Mouse (Mus musculus) kidney, postnatal 10 days (tissue): Measurements from ENCODE around the gene Gcnt1.

Experiments
- DNase-seq: peaks from one replicate; pipeline ENCODE4 v3.0.0; 2021; ENCODE audit warnings: mixed read lengths

Gcnt1 gene

DNA sequence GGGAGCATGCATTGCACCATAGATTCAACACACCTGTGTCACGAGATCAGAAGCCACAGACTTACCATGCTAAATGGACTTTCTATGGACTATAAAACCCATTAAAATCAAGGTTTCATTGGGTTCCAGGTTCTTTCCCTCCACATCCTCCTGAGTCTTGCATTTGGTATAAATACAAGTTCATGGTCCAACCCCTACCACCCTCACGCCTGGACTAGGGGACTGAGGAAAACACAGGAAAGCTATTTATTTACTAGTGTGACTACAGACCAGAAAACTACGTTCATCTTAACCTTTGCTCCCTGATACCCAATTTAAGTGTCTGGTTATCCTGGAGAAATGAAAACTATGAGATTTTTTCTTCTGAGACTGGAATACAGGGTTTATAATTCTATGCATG, at the start of gene Gcnt1:
Gene Gcnt1 (minus strand): TSS at position 144 of the 400 bp plus-strand sequence.
- peak; percentile 27 for DNase-seq

DNA sequence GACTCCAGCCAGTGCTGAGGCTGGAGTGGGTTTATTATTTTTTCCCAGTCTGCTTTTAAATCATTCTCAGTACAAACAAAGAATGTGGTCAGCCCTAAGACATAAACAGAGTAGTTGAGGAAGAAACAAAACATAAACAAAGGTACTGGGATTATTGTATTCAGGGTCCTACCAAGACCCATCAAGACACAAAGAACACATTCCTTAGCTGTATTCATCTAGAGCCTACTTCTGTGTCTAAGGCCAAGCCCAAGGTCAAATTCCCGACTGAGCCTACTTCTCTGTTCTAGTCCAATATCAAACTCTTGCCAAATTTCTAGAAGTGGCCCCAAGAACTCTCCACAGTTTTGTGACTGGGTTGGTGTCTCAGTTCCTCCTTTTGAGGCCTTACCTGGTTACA, 45.2 kb upstream of the Gcnt1 start:
- DNase-seq = no peak

DNA sequence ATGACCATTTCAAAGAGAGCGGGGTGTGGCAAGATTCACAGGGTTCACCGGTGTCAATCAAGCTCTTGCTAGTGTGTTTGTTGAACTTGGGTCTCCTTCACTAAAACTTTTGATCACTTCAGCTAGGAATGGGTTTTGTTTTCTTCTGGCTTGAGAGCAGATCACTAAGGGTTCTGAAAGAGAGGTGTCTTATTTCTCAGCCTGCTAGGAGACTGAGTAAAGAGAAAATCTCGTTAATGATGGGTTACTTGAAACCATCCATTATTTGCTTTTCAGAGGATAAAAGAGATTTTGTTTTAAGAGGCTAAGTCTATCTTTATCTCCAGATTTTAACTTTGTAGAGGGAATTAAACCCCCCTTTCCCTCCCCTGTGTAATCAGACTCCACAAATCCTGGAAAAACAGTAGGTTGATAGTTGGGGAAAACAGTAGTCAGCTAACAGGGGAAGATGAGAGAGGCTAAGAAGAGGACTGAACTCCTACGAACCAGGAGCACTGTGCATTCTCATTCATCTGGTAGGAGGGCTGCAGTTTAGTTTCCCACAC, 40.3 kb upstream of the Gcnt1 start:
- no peak for DNase-seq

DNA sequence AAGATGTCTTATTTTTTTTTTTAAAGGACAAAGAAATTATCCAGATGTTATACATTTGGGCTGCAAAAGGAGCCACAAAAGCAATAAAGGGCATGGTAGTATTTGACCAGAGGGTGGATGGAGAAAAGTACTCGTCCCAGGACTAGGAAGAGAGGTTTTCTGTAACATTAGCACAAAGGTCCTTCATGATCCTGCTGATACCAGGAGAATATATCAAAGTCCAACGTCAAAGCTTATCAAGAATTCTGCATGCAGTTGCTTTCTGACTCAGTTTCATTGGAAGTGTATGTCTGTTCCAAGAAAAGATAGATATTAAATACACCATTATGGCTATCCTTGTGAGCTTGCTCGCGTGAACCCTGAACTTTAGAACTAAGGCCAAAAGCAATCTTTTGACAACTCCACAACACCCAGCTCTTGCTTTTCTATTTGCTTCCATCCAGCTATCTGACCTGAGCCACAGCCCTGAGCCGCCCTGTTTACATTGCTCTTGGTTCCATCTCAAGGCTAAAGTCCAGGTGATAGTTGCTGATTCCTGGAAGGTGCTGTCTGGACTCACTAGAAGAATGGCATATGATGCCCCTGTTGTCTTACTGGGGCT, 37.9 kb upstream of the Gcnt1 start:
- DNase-seq = no peak

DNA sequence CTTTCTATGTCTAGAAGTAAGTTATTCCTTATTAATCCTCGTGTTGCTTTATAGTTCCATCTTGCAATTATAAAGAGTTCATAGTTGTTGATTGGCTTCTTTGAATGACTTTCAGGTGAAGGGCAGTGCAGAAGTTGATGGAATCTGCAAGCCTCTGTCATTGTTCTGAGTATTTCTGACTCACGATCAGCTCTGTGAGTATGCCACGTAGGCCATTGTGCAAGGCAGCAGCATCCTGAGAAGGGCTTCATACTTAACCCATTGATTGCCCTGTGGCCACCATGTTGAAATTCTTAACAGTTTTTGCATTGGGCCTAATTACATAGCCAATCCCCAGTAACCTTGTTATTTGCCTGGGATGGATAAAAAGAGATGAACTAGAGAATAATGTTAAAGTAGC, 36.7 kb upstream of the Gcnt1 start:
- no peak for DNase-seq

DNA sequence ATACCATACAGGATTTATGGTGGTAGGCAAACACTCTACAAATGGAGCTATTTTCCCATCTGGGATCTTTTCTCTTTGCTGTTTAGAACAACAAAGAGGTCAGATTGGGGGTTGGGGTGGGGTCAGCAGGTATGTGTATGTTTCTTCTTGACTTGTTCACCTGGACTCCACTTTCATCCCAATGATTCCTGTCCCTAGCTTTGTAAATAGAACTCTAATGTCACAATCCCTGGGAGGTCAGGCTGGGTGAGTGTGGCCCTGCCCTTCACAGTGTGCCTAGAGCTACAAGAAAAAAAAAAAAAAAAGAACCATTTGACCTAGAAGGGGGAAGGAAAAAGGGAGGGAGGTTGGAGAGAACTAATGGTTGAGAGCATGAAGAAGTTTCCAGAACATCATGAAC, 35.9 kb upstream of the Gcnt1 start:
- no peak for DNase-seq

DNA sequence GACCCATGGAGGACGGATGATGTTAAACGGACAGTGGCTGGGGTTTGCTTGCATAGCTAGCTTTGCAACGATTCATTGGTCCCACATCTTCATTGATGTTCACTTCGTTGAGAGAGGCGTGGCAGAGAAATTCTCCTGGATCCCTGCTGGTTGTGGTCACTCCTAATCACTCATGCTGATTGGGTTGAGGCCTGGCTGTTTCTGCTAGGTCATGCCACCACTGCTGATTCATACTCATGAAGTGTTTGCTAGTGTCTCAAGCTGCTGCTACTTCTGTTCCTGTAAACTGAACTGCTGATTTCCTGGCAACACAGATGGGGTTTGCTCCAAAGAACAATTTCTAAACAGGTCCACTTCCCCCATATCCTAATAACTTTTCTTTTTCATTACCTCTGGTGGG, 34.2 kb upstream of the Gcnt1 start:
- DNase-seq = no peak

DNA sequence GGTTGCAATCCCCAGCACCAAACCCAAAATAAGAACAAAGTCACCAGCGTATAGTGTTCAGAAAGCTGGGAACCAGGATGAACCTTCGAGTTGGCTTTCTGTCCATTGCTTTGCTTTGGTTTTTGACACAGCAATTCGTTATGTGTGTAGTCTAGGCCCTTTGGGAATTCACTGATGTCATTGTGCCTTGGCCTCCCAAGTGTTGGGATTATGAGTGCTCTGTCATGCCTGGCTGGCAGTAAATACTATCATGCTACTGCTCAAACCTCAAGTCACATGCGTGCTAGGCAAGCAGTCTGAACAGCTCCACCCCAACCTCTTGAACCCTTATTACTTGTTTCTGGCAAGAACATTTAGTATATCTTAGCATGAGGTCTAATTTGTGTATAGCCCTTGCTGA, 30.5 kb upstream of the Gcnt1 start:
- DNase-seq = no peak

DNA sequence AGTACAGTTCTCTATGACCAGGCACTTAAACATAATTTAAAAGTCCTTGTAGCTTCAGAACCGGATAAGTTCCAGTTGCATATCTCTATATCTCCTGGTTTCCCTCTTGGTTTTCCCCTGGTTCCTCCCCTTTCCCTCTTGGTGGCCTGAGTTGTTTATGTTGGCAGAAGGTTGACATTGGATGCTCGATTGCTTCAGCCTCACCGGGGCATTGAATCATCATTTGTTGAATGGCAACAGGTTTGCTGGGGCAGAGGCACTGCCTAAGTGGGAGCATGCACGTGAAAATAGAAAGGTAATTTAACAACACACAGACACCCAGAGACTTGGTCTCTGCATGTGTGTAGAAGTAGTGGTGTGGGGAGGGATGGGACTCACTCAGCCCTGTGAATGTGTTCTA, 27.9 kb upstream of the Gcnt1 start:
- no peak for DNase-seq

DNA sequence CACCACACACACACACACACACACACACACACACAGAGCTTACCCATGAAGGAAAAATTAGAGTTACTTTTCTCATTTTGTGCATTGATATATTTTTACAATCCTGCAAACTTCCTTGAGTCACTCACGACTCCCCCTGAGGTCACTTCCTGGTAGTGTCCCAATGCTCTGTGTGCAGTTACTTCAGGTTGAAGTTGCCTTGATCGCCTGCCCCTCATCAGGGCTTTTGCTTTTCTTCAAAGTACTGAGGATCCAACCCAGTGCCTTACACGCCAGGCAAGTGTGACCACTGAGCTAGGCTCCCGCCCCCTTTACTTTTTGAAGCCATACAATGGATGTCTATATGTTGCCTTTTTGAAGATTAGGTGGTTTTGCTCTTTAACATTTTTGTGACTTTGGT, 27.3 kb upstream of the Gcnt1 start:
- no peak for DNase-seq

DNA sequence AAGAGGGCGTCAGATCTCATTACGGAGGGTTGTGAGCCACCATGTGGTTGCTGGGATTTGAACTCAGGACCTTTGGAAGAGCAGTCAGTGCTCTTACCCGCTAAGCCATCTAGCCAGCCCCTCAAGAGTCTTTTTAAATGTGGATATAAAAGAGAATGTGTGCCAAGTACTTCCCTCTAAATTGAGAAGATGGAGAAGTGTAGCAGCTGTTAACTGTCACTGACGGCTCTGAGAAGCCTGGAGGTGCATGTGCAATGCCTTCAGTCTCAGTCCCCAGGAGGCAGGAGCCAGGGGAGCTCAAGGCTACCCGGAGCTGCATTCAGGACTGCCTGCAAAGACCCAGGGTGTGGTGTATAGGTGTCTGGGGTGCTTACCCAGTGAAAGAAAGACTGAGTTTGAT, 25.3 kb upstream of the Gcnt1 start:
- DNase-seq = no peak

DNA sequence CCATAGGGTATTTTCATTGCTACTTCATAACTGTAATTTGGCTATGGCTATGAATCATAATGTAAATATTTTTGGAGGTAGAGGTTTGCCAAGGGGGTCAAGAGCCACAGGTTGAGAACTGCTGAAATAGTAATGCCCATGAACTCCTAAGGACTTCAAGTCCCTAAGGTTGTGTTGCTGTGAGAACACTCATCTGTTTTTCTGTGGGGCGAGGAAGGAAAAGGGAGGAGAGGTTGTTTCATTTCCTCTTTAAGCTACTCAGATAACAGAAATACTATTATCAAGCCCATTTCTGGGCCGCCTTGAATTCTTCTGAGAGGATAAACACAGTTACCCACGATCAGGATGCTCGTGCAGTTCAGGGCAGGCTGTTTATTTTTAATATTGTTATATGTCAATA, 24.2 kb upstream of the Gcnt1 start:
- DNase-seq = no peak

DNA sequence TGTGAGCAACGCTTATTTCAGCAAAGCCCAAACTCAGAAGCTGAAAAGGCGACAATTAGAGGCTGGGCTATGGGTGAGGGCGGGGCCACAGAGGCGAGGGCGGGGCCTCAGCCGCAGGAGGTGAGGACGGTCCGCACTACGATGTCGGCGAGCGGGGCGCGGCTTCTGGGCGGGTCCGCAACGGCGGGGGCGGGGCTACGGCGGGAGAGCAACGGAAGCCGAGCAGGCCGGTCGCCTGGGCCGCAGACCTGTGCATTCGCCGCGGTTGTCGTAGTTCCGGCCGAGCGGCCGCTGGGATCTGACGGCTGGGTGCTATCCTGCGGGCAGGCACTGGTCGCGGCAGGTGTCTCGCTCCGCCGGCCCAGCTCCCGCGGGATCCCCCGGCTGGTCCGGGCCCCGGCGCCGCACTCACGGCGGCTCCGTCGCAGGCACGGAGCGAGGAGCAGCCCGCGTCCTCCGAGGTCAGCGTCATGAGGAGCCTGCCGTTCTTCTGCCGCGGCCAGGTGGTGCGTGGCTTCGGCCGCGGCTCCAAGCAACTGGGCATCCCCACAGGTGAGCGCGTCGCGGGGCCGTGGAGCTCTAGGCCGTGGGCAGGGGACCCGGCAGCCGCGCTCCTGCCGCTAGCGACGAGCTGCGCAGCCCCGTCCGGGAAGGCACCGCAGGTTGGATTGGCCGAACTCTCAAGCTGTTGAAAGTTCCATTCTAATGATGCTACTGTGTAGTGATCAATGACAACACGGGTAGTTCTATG, 21.4 kb upstream of the Gcnt1 start, which contains the start of gene Rfk:
Gene Rfk (plus strand): TSS at position 203 of the 751 bp plus-strand sequence.
- peak; percentile 98 for DNase-seq

DNA sequence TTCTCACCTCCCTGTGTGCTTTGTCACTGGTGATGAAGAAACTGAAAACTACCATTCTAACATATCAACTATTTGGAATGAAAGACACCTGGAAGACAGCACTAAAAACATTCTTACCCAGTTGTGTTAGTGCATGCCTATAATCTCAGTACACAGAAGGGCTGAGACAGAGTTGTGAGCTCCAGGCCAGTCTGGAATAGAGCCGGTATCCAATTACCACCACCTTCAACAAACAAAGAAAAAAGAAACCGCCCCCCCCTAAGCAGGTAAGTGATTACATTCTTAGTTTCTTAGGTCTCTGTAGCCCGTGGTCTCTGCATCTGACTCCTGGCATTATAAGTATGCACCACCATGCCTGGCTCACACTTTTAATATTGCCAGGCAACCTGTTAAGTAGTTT, 20.2 kb upstream of the Gcnt1 start:
- no peak for DNase-seq

DNA sequence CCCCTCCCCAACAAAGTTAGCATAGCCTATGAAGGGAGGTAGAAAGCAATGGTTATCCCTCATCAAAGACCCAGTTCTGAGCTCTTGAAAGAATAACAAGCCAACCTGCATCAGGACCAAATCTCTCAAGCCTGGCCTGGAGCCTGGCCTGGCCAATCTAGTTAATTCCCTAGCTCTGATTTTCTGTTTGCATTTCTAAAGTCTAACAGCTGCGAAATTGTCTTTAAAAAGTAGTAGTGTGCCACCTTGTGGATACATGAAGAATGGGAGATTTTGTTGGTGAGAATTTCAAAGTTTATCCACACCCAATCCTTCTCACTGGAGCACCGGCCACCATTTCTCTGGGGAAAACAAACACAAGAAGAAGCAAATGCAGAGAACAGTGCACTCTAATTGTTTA, 15.8 kb upstream of the Gcnt1 start:
- no peak for DNase-seq

DNA sequence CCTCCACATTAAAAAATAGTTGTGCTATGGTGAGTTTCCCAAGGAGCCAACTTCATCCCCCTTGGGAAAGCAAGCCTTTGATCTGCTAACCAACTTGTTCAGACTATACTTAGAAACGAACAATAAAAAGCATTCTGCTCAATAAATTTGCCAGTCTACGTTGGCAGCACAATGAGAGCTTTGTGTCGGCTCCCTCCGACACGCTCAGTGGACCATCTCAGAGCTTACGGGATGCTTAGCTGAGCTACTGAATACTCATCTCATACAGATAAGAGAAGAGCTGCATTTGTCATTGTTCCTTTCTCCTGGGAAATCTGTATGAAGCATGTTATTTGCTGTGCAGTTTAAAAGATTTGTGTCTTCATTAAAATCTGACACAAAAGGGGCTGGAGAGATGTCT, 13.8 kb upstream of the Gcnt1 start:
- DNase-seq = no peak

DNA sequence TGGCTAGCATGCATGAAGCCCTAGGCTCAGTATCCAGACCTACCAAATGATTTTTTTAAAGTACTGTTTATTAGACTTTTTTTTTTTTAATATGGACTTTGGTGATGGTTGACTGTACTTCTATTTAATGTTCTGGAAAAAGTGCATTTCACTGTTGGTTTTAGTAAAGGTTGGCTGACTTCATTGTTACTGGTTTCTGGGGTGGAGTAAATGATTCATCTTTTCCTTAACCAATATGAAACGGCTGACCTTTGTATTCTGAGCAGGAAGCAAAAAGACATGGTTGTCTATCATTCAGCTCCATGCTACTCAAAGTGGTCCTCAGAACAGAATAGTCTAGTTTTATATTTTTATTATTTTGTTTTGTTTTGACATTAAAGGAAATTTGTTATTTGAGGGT, 12.8 kb upstream of the Gcnt1 start:
- no peak for DNase-seq

DNA sequence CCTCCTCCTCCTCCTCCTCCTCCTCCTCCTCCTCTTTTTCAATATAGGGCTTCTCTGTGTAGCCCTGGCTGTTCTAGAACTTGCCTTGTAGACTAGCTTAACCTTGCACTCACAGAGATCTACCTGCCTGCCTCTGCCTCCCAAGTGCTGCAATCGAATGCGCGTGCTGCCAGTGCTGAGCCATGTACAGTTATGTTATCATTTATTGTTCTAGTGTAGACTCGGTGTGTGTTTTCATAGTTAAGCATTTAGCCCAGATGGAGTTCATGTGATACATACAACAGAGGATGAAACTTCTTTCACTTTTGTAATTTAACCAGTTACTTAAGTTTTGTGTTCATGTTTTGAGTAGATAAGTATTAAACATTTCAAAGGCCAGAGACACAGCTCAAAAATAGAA, 12.4 kb upstream of the Gcnt1 start:
- DNase-seq = no peak

DNA sequence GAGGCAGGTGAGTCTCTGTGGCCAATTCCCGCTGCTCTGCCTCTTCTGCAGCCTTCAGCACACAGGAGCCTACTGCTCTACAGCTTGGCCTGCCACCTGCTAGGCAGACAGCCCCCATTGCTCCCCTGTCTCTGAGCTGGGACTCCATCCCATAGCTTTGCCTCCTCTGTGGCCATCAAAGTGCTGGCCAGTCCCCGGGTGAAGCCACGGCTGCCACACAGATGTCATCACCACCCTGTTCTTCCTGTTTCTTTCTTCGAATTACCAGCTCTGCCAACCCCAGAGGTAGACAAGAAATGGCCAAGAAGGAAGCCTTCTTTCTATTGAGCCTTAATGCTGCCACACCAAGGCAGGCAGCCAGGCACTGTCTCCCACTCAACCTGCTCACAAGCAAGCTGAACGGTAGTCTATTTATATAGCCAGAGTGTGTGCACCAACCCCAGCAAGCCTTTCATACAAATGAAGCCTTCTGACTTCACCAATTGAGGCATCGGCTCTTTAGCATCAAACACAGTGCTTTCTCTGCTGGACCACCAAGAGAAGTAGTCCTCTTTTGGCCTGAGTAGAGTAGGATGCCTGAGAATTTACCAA, 10.3 kb upstream of the Gcnt1 start:
- no peak for DNase-seq

DNA sequence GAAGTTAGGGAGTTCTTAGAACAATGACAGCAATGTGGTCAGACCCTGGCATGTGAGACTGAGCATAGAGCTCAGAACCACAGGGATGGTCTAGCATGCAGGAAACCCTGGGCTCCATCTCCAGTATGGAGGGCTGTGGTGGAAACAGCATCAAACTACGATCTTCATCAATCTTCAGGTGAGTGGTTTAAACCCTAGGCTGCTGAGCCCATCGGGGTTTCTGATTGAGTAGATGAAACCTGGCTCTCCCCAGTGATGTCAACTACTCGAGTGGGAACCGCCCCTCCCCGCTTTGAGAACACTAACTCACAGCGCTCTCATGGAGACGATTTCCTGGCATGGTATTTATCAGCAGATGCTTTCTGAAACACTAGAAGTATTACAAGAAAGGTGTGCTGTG, 7.9 kb upstream of the Gcnt1 start:
- no peak for DNase-seq

DNA sequence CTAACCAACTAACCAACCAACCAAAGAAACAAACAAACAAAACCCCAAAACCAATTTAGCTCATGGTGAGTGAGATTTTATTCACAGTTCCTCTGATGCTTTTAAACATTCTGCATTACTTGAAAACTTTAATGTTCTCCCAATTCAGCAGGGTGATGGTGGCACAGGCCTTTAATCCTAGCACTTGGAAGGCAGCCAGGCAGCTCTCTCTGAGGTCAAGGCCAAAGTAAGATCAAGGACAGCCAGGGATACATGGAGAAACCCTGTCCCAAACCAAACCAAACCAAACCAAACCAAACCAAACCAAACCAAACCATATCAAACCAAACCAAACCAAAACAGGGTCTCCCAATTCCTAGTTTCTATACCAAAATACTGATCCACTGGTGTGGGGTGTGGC, 6.2 kb upstream of the Gcnt1 start:
- DNase-seq = peak; percentile 24

DNA sequence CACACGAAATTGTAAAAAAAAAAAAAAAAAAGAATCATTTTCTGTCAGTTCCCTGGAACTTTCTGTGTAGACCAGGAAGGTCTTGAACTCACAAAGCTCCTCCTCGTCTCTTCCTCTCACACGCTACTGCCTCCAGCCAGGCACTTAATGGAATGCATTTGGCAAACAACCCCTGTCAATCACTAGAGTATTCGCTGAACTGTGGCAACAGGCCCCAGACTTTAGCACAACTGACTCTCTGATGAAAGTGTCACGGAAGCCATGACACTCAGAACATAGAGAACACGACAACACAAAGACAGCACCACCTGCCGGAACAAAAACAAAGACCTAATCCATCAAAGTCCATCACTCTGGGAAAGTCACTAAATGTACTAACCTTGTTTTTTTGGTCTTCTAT, 3.1 kb downstream of the Gcnt1 start:
- DNase-seq = no peak

DNA sequence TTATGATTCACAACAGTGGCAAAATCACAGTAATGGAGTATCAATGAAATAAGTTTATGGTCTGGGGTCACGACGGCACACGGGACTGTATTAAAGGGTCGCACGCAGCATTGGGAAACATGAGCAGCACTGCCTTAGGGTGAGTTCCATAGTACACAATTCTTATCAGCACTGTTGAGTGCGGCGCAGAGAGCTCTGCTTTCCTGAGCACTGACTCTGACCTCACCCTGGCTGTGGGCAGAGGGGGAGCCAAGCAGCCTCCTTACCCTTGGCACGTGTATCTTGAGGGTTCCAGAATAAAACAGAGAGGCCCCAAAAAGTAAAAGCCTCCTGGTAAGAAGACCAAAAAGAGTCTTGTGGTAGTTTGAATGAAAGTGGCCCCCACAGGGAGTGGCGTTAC, 4.1 kb downstream of the Gcnt1 start:
- DNase-seq = no peak

DNA sequence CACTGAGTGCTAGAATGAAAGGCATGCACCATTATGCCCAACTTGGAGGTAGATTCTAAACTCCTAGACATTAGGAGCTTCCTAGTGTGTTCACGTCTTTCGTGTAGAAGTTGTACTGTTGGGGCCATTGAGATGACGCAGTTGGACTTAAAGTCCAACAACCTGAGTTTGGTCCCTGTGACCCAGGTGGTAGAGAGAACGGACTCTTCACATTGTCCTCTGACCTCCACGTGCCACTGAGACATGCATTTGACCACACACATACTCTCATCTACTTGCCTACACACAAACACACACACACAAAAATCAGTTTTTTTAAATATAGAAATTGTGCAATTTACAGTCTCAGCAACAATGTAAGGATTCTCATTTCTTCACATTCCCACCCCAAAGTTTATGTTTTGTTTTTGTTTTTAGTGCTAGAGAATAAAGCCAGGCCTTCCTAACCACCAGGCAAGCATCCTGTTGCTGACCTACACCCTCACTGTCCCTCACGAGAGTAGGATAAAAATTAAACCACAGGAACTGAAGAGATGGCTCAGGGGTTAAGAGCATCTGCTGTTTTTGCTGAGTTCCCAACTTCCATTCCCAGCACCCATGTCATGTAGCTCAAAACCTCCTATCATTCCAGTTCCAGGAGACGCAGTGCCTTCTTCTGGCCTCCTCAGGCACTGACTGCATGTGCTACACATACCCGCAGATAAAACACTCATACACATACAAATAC, 6.1 kb downstream of the Gcnt1 start:
- DNase-seq = no peak
